In genomic region chr6:134601766-134602165, GRCm38 (mm10) we compare ENCODE assay signal across 13 mouse cellular contexts. TPM values are rescaled to one million over a fixed set of nuclear protein-coding genes. Genes with fewer than 3 reads are reported as not detected.
DNase-seq lines count a peak whose midpoint lies in the region; ATAC-seq and TF ChIP-seq lines count a peak whose summit lies in the region.
"Had no signal": no experiment of that assay in that cellular context is flagged by ENCODE, and none has a peak within 500 bp of the region (broad histone marks: within the 10 kb centered on the region; RNA-seq: fewer than 3 reads in every experiment).

No protein-coding gene starts in this region.

- H3K4me2 ChIP-seq in liver, embryonic 11.5 days = no peak overlapping the region
- H3K4me2 ChIP-seq in embryonic facial prominence, embryonic 13.5 days = peak overlapping the region; percentile 26
- H3K4me2 ChIP-seq in kidney, embryonic 16.5 days (replicated peaks; ENCODE audit: low read depth, low read length) = peak overlapping the region; percentile 27
- H3K4me2 ChIP-seq: neural tube, embryonic 13.5 days had no signal

- peak; percentile 96 for DNase-seq in liver, adult 2 months (ENCODE audit: extremely low read depth, low read depth, low spot score)
- DNase-seq in liver, embryonic 11.5 days (ENCODE audit: low spot score) = no peak
- DNase-seq in left cerebral cortex, postnatal 10 days (ENCODE audit: extremely low spot score in 1 of 2, low spot score in 2 of 2) = no peak
- DNase-seq in left cerebral cortex, postnatal 4 days = no peak
- DNase-seq: cerebellum, adult 11-12 months; right cerebral cortex, postnatal 14 days; thymus, adult 2 months had no signal

- no peaks in the 10 kb centered on the region for H3K9me3 ChIP-seq in liver, embryonic 11.5 days (ENCODE audit: control insufficient read depth, low read length)
- no peaks in the 10 kb centered on the region for H3K9me3 ChIP-seq in embryonic facial prominence, embryonic 13.5 days
- no peaks in the 10 kb centered on the region for H3K9me3 ChIP-seq in kidney, embryonic 16.5 days (ENCODE audit: low read length)
- H3K9me3 ChIP-seq: neural tube, embryonic 13.5 days had no signal

- no peak for TF ChIP-seq CTCF in liver, adult 2 months (IDR thresholded peaks at IDR 0.05; ENCODE audit: low read depth, low read length)
- no peak for TF ChIP-seq CTCF in small intestine, adult 2 months (IDR thresholded peaks at IDR 0.05; ENCODE audit: extremely low read depth, insufficient read length, insufficient replicate concordance, low read depth, low read length)

- H3K4me1 ChIP-seq in liver, adult 2 months (ENCODE audit: control insufficient read depth, insufficient read depth, low read length) = peaks cover 5% of the 10 kb centered on the region
- H3K4me1 ChIP-seq in liver, embryonic 11.5 days (replicated peaks; ENCODE audit: control insufficient read depth, insufficient read depth, low read length) = no peaks in the 10 kb centered on the region
- peaks cover 20% of the 10 kb centered on the region for H3K4me1 ChIP-seq in embryonic facial prominence, embryonic 13.5 days
- H3K4me1 ChIP-seq in kidney, embryonic 16.5 days (ENCODE audit: insufficient read depth, low read length) = peaks cover 24% of the 10 kb centered on the region
- H3K4me1 ChIP-seq in small intestine, adult 2 months (ENCODE audit: control insufficient read depth, insufficient read depth, insufficient read length, low read length) = peaks cover 18% of the 10 kb centered on the region; the same call in 1 of the 2 replicates

- H3K36me3 ChIP-seq in liver, adult 2 months (ENCODE audit: control insufficient read depth, insufficient read depth, low read length) = no peaks in the 10 kb centered on the region
- no peaks in the 10 kb centered on the region for H3K36me3 ChIP-seq in liver, embryonic 11.5 days (ENCODE audit: control insufficient read depth, insufficient read depth, low read length)
- no peaks in the 10 kb centered on the region for H3K36me3 ChIP-seq in embryonic facial prominence, embryonic 13.5 days
- no peaks in the 10 kb centered on the region for H3K36me3 ChIP-seq in kidney, embryonic 16.5 days (ENCODE audit: insufficient read depth, low read length)
- H3K36me3 ChIP-seq in small intestine, adult 2 months (ENCODE audit: control insufficient read depth, insufficient read depth, low read length) = no peaks in the 10 kb centered on the region
- H3K36me3 ChIP-seq: neural tube, embryonic 13.5 days had no signal

- H3K27ac ChIP-seq in liver, adult 2 months (replicated peaks; ENCODE audit: insufficient read depth, low read depth, low read length) = peak overlapping the region; percentile 37
- no peak overlapping the region for H3K27ac ChIP-seq in liver, embryonic 11.5 days (ENCODE audit: low read depth, low read length)
- H3K27ac ChIP-seq in embryonic facial prominence, embryonic 13.5 days = peak overlapping the region; percentile 75
- H3K27ac ChIP-seq in kidney, embryonic 16.5 days (ENCODE audit: low read length) = peak overlapping the region; percentile 91
- peak overlapping the region; percentile 54 for H3K27ac ChIP-seq in small intestine, adult 2 months (ENCODE audit: insufficient read depth, low read depth, low read length)
- H3K27ac ChIP-seq: neural tube, embryonic 13.5 days had no signal

- intact Hi-C loops in left cerebral cortex, postnatal 10 days (cut with DNase I) = no loop called here
- intact Hi-C loops in left cerebral cortex, postnatal 4 days (cut with DNase I) = loop anchor here (10.0 kb wide), 1 partner anchor 637 kb away; no protein-coding TSS in a partner anchor

- no peak overlapping the region for H3K4me3 ChIP-seq in liver, adult 2 months (ENCODE audit: insufficient read depth, low read depth, low read length)
- no peak overlapping the region for H3K4me3 ChIP-seq in liver, embryonic 11.5 days (ENCODE audit: low read depth, low read length)
- no peak overlapping the region for H3K4me3 ChIP-seq in embryonic facial prominence, embryonic 13.5 days
- H3K4me3 ChIP-seq in kidney, embryonic 16.5 days (ENCODE audit: low read length) = no peak overlapping the region
- no peak overlapping the region for H3K4me3 ChIP-seq in small intestine, adult 2 months (ENCODE audit: low read depth, low read length)
- H3K4me3 ChIP-seq: neural tube, embryonic 13.5 days had no signal

- TF ChIP-seq POLR2A in liver, adult 2 months (IDR thresholded peaks at IDR 0.05; ENCODE audit: extremely low read depth, insufficient read depth, low read length) = no peak
- TF ChIP-seq POLR2A in small intestine, adult 2 months (IDR thresholded peaks at IDR 0.05; ENCODE audit: low read depth, low read length) = no peak

- no peak overlapping the region for H3K9ac ChIP-seq in liver, adult 2 months (ENCODE audit: low read depth, low read length)
- H3K9ac ChIP-seq in liver, embryonic 11.5 days (ENCODE audit: low read depth, low read length) = no peak overlapping the region
- no peak overlapping the region for H3K9ac ChIP-seq in embryonic facial prominence, embryonic 13.5 days
- no peak overlapping the region; the same call in 1 of the 2 replicates for H3K9ac ChIP-seq in kidney, embryonic 16.5 days (replicated peaks; ENCODE audit: low read length)
- H3K9ac ChIP-seq: neural tube, embryonic 13.5 days had no signal

- H3K27me3 ChIP-seq in liver, adult 2 months (ENCODE audit: control insufficient read depth, insufficient read depth, low read length) = no peaks in the 10 kb centered on the region
- H3K27me3 ChIP-seq in liver, embryonic 11.5 days (replicated peaks; ENCODE audit: control insufficient read depth, insufficient read depth, low read length) = no peaks in the 10 kb centered on the region
- H3K27me3 ChIP-seq in embryonic facial prominence, embryonic 13.5 days = no peaks in the 10 kb centered on the region
- H3K27me3 ChIP-seq in kidney, embryonic 16.5 days (ENCODE audit: insufficient read depth, low read length) = no peaks in the 10 kb centered on the region
- H3K27me3 ChIP-seq in small intestine, adult 2 months (ENCODE audit: control insufficient read depth, insufficient read depth, low read length) = no peaks in the 10 kb centered on the region
- H3K27me3 ChIP-seq: neural tube, embryonic 13.5 days had no signal

- ATAC-seq in liver, embryonic 11.5 days (replicated peaks; ENCODE audit: low FRiP score) = no peak
- no peak for ATAC-seq in embryonic facial prominence, embryonic 13.5 days (ENCODE audit: insufficient number of reproducible peaks, insufficient read depth, low FRiP score, low TSS enrichment, low read depth)
- 0 out of 2 replicates have a peak, but pooled peaks have one; percentile 20 for ATAC-seq in kidney, embryonic 16.5 days (ENCODE audit: low FRiP score, low TSS enrichment)
- ATAC-seq: activated CD4-positive, CD25-positive, alpha-beta regulatory T cell, adult 4 months; forebrain, embryonic 16.5 days had no signal

- H3K79me2 ChIP-seq in liver, adult 2 months (ENCODE audit: control insufficient read depth, insufficient read depth, low read length) = no peaks in the 10 kb centered on the region

- 16% methylated on average over 3 of the region's 3 CpGs for WGBS in liver, adult 2 months
- whole genome bisulfite sequencing in liver, embryonic 11.5 days = 42% methylated on average over 3 of the region's 3 CpGs
- 29% methylated on average over 3 of the region's 3 CpGs for WGBS in embryonic facial prominence, embryonic 13.5 days
- WGBS in kidney, embryonic 16.5 days = 13% methylated on average over 3 of the region's 3 CpGs
- 16% methylated on average over 3 of the region's 3 CpGs for WGBS in small intestine, adult 2 months

RNA-seq across cellular contexts. Expression of gene Mansc1, which starts 30.5 kb away (rescaled TPM):
- total RNA-seq in liver, adult 2 months (2014; rRNA removed) = 1.0 TPM in 2 replicates
- 0.70 and 0.83 TPM in 2 replicates for polyA plus RNA-seq in liver, adult 2 months (2012; rRNA removed)
- 1.0 and 1.9 TPM in 2 replicates for polyA plus RNA-seq in liver, embryonic 11.5 days (2014; fragmentation: Nextera tagmentation; extraction: Ambion mirVana)
- 2.0 and 2.1 TPM in 2 replicates for polyA plus RNA-seq in embryonic facial prominence, embryonic 13.5 days (2015; fragmentation: Nextera tagmentation; extraction: Ambion mirVana)
- polyA plus RNA-seq in kidney, embryonic 16.5 days (2015; fragmentation: Nextera tagmentation; extraction: Ambion mirVana) = 5.7 and 7.8 TPM in 2 replicates
- polyA plus RNA-seq in small intestine, adult 2 months (2012; rRNA removed) = 6.9 and 7.7 TPM in 2 replicates
- total RNA-seq in left cerebral cortex, postnatal 10 days (2021) = 1 to 10 TPM; 3.9 to 4.0 TPM
- total RNA-seq in left cerebral cortex, postnatal 4 days (2021) = 1 to 10 TPM; 1.7 to 2.0 TPM

RNA-seq across cellular contexts. Expression of gene Lrp6, which starts 35.0 kb away (rescaled TPM):
- total RNA-seq in liver, adult 2 months (2014; rRNA removed) = 48.2 and 54.3 TPM in 2 replicates
- polyA plus RNA-seq in liver, adult 2 months (2012; rRNA removed) = 15.0 and 15.1 TPM in 2 replicates
- polyA plus RNA-seq in liver, embryonic 11.5 days (2014; fragmentation: Nextera tagmentation; extraction: Ambion mirVana) = 14.1 and 17.1 TPM in 2 replicates
- polyA plus RNA-seq in embryonic facial prominence, embryonic 13.5 days (2015; fragmentation: Nextera tagmentation; extraction: Ambion mirVana) = 34.2 and 43.6 TPM in 2 replicates
- polyA plus RNA-seq in kidney, embryonic 16.5 days (2015; fragmentation: Nextera tagmentation; extraction: Ambion mirVana) = 34.6 and 37.4 TPM in 2 replicates
- polyA plus RNA-seq in small intestine, adult 2 months (2012; rRNA removed) = 8.5 and 22.9 TPM in 2 replicates
- total RNA-seq in left cerebral cortex, postnatal 10 days (2021) = 10 to 100 TPM; 41.2 to 44.0 TPM
- total RNA-seq in left cerebral cortex, postnatal 4 days (2021) = 10 to 100 TPM; 50.1 to 51.5 TPM

RNA-seq across cellular contexts. Expression of gene Borcs5, which starts 37.5 kb away (rescaled TPM):
- 5.7 and 6.6 TPM in 2 replicates for total RNA-seq in liver, adult 2 months (2014; rRNA removed)
- 11.5 and 12.4 TPM in 2 replicates for polyA plus RNA-seq in liver, adult 2 months (2012; rRNA removed)
- 18.0 and 19.0 TPM in 2 replicates for polyA plus RNA-seq in liver, embryonic 11.5 days (2014; fragmentation: Nextera tagmentation; extraction: Ambion mirVana)
- polyA plus RNA-seq in embryonic facial prominence, embryonic 13.5 days (2015; fragmentation: Nextera tagmentation; extraction: Ambion mirVana) = 21.3 and 23.1 TPM in 2 replicates
- 16.2 and 18.5 TPM in 2 replicates for polyA plus RNA-seq in kidney, embryonic 16.5 days (2015; fragmentation: Nextera tagmentation; extraction: Ambion mirVana)
- 7.8 and 12.5 TPM in 2 replicates for polyA plus RNA-seq in small intestine, adult 2 months (2012; rRNA removed)
- 10 to 100 TPM; 26.3 to 26.5 TPM for total RNA-seq in left cerebral cortex, postnatal 10 days (2021)
- total RNA-seq in left cerebral cortex, postnatal 4 days (2021) = 10 to 100 TPM; 19.0 to 21.3 TPM
